Mouse (Mus musculus): ENCODE measurements around the gene Specc1. TPM values are rescaled to one million over a fixed set of nuclear protein-coding genes. Genes with fewer than 3 reads are reported as not detected.

The Specc1 gene
- polyA plus RNA-seq, 1 experiment from 2014 or later: 17.1 TPM

DNA sequence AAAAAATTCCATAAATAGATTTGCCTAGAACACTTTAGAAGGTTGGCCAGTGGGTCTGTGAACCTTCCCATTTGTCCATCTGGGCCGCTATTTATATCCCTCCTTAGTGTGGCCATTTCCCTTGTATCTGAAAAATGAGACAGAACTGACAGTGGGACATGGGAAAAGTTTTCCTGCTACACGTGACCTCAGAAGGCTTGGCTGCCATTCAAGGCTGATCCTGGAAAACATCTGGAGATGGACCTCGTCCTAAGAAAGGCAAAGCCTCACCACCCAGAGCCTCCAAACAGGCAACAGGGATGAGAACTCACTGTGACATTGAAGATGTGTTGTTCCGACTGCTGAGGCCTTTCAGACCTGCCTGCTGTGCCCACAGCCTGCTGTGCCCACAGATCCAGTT is 268.2 kb downstream of the Specc1 start:
- peaks cover 18% of the 10 kb centered on the region for H3K4me1 ChIP-seq (ENCODE audit: control insufficient read depth, insufficient read depth, low read length)
- no peak overlapping the region for H3K4me2 ChIP-seq
- no peak overlapping the region for H3K9ac ChIP-seq (ENCODE audit: low read depth, low read length)
- no peak for ATAC-seq (replicated peaks; ENCODE audit: insufficient number of reproducible peaks, low FRiP score, low TSS enrichment)
- no peaks in the 10 kb centered on the region for H3K9me3 ChIP-seq (replicated peaks; ENCODE audit: control insufficient read depth, low read length)
- 66% methylated on average over 4 of the region's 4 CpGs for WGBS (ENCODE audit: insufficient replicate concordance)
- no peak overlapping the region for H3K4me3 ChIP-seq (ENCODE audit: low read depth, low read length)
- no peaks in the 10 kb centered on the region for H3K27me3 ChIP-seq (ENCODE audit: control insufficient read depth, insufficient read depth, low read length)
- no peak overlapping the region for H3K27ac ChIP-seq (ENCODE audit: low read depth, low read length)
- H3K36me3 ChIP-seq (ENCODE audit: control insufficient read depth, insufficient read depth, low read length): no peaks in the 10 kb centered on the region

GRCm38 (mm10) chr11:62240631-62241261 is 284.2 kb downstream of the Specc1 start:
- H3K9ac ChIP-seq (ENCODE audit: low read depth, low read length): no peak overlapping the region
- no peak overlapping the region for H3K4me2 ChIP-seq
- peaks cover 2% of the 10 kb centered on the region; the same call in 1 of the 2 replicates for H3K27me3 ChIP-seq (ENCODE audit: control insufficient read depth, insufficient read depth, low read length)
- no peak for ATAC-seq (replicated peaks; ENCODE audit: insufficient number of reproducible peaks, low FRiP score, low TSS enrichment)
- H3K4me1 ChIP-seq (ENCODE audit: control insufficient read depth, insufficient read depth, low read length): no peaks in the 10 kb centered on the region
- no peak overlapping the region for H3K4me3 ChIP-seq (ENCODE audit: low read depth, low read length)
- 65% methylated on average over 12 of the region's 12 CpGs for WGBS (ENCODE audit: insufficient replicate concordance)
- no peaks in the 10 kb centered on the region for H3K9me3 ChIP-seq (replicated peaks; ENCODE audit: control insufficient read depth, low read length)
- H3K36me3 ChIP-seq (ENCODE audit: control insufficient read depth, insufficient read depth, low read length): no peaks in the 10 kb centered on the region
- H3K27ac ChIP-seq (ENCODE audit: low read depth, low read length): no peak overlapping the region

- Histone ChIP-seq H3K9ac (ENCODE audit: low read depth, low read length) (no peak overlapping the region), H3K4me3 (ENCODE audit: low read depth, low read length) (no peak overlapping the region), H3K36me3 (ENCODE audit: control insufficient read depth, insufficient read depth, low read length) (no peaks in the 10 kb centered on the region), H3K4me1 (ENCODE audit: control insufficient read depth, insufficient read depth, low read length) (peaks cover 4% of the 10 kb centered on the region; the same call in 1 of the 2 replicates), H3K9me3 (replicated peaks; ENCODE audit: control insufficient read depth, low read length) (no peaks in the 10 kb centered on the region), H3K27me3 (ENCODE audit: control insufficient read depth, insufficient read depth, low read length) (peaks cover 5% of the 10 kb centered on the region), H3K4me2 (no peak overlapping the region), H3K27ac (ENCODE audit: low read depth, low read length) (no peak overlapping the region)
- 82% methylated on average over 8 of the region's 8 CpGs for WGBS (ENCODE audit: insufficient replicate concordance)
- ATAC-seq (replicated peaks; ENCODE audit: insufficient number of reproducible peaks, low FRiP score, low TSS enrichment): no peak
Measured at GRCm38 (mm10) chr11:62243871-62244270, 287.3 kb downstream of the Specc1 start.

- H3K4me3 ChIP-seq (ENCODE audit: low read depth, low read length): no peak overlapping the region
- peaks cover 10% of the 10 kb centered on the region for H3K27me3 ChIP-seq (ENCODE audit: control insufficient read depth, insufficient read depth, low read length)
- WGBS (ENCODE audit: insufficient replicate concordance): 77% methylated on average over 4 of the region's 4 CpGs
- peaks cover 10% of the 10 kb centered on the region for H3K4me1 ChIP-seq (ENCODE audit: control insufficient read depth, insufficient read depth, low read length)
- no peak overlapping the region for H3K9ac ChIP-seq (ENCODE audit: low read depth, low read length)
- H3K4me2 ChIP-seq: no peak overlapping the region
- H3K27ac ChIP-seq (ENCODE audit: low read depth, low read length): no peak overlapping the region
- no peaks in the 10 kb centered on the region for H3K36me3 ChIP-seq (ENCODE audit: control insufficient read depth, insufficient read depth, low read length)
- ATAC-seq (replicated peaks; ENCODE audit: insufficient number of reproducible peaks, low FRiP score, low TSS enrichment): no peak
- no peaks in the 10 kb centered on the region for H3K9me3 ChIP-seq (replicated peaks; ENCODE audit: control insufficient read depth, low read length)
Measured at GRCm38 (mm10) chr11:62244471-62244870, 287.9 kb downstream of the Specc1 start.

DNA sequence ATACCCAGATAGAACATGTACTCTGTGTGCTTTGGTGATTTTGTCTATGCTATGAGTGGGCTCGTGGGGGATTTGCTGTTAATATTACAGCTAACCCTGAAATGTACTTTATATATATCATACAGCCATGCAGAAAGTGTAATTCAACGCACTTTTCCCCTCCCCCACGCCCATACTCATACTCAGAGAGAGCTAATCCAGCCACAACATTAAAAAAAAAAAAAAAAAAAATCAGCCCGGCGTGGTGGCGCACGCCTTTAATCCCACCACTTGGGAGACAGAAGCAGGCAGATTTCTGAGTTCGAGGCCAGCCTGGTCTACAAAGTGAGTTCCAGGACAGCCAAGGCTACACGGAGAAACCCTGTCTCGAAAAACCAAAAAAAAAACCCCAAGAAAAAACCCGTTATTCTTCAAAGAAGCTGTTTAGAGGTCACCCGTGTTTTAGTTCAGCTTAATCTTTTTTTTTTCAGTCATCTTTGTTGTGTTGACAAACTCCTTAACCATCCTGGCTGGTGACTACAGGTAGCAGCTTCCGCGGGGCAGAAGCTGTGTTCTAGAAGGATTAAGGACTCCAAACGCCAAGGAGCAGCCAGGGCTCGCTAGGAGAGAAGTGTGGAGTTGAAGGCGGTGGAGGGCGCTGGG is 291.3 kb downstream of the Specc1 start:
- Histone ChIP-seq H3K4me3 (ENCODE audit: low read depth, low read length) (peak overlapping the region; percentile 51), H3K27me3 (ENCODE audit: control insufficient read depth, insufficient read depth, low read length) (peaks cover 38% of the 10 kb centered on the region), H3K27ac (ENCODE audit: low read depth, low read length) (no peak overlapping the region), H3K4me2 (peak overlapping the region; percentile 100), H3K9me3 (replicated peaks; ENCODE audit: control insufficient read depth, low read length) (no peaks in the 10 kb centered on the region), H3K36me3 (ENCODE audit: control insufficient read depth, insufficient read depth, low read length) (no peaks in the 10 kb centered on the region), H3K9ac (ENCODE audit: low read depth, low read length) (no peak overlapping the region), H3K4me1 (ENCODE audit: control insufficient read depth, insufficient read depth, low read length) (peaks cover 12% of the 10 kb centered on the region)
- no peak for ATAC-seq (replicated peaks; ENCODE audit: insufficient number of reproducible peaks, low FRiP score, low TSS enrichment)
- WGBS (ENCODE audit: insufficient replicate concordance): 34% methylated on average over 18 of the region's 18 CpGs

DNA sequence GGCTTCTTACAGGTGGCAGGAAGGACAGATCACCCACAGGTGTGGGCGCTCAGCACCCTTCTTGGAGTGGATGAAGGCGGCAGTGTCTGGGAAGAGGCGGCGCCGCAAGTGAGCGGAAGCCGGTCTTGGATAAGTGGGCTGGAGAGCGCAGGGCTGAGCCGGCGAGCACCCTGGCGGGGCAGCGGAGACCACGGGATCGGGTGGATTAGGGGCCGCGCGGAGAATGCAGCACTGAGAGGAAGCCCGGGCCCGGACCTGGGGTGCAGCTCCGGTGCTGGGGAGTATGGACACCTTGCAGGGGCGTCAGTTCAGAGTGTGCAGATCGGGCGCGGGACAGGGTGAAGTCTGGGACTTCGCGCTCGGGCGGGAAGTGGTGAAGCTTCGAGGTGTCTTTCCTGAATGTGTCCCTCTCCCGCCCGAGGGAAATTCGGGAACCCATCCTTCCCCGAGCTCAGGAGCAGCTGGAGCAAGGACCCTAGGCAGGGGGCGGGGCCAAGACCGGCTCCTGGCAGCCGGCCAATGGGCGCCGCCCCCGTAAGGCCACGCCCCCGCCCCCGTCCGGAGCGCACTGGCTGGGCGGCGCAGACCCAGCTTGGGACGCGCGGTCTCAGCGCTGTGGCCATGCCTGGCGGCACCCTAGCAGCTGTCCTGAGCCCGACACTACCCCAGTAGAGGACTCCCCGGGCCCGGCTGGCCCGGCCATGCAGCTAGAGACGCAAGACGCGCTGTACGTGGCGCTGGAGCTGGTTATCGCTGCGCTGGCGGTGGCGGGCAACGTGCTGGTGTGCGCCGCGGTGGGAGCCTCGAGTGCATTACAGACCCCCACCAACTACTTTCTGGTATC is 292.1 kb downstream of the Specc1 start, which contains the start of gene Adora2b:
Gene Adora2b, plus strand, starts transcription at position 584 of the 844 bp plus-strand sequence.
- Histone ChIP-seq H3K9ac (ENCODE audit: low read depth, low read length) (peak within 1 kb of the TSS; percentile 50), H3K4me3 (ENCODE audit: low read depth, low read length) (peak within 1 kb of the TSS; percentile 51), H3K9me3 (replicated peaks; ENCODE audit: control insufficient read depth, low read length) (no peaks in the 10 kb centered on the region), H3K36me3 (ENCODE audit: control insufficient read depth, insufficient read depth, low read length) (no peaks in the 10 kb centered on the region), H3K27ac (ENCODE audit: low read depth, low read length) (no peak within 1 kb of the TSS), H3K4me1 (ENCODE audit: control insufficient read depth, insufficient read depth, low read length) (peaks cover 12% of the 10 kb centered on the region), H3K4me2 (peak within 1 kb of the TSS; percentile 100), H3K27me3 (ENCODE audit: control insufficient read depth, insufficient read depth, low read length) (peaks cover 38% of the 10 kb centered on the region)
- WGBS (ENCODE audit: insufficient replicate concordance): under 1% methylated on average over 69 of the region's 69 CpGs
- peak; percentile 81 for ATAC-seq (replicated peaks; ENCODE audit: insufficient number of reproducible peaks, low FRiP score, low TSS enrichment)

DNA sequence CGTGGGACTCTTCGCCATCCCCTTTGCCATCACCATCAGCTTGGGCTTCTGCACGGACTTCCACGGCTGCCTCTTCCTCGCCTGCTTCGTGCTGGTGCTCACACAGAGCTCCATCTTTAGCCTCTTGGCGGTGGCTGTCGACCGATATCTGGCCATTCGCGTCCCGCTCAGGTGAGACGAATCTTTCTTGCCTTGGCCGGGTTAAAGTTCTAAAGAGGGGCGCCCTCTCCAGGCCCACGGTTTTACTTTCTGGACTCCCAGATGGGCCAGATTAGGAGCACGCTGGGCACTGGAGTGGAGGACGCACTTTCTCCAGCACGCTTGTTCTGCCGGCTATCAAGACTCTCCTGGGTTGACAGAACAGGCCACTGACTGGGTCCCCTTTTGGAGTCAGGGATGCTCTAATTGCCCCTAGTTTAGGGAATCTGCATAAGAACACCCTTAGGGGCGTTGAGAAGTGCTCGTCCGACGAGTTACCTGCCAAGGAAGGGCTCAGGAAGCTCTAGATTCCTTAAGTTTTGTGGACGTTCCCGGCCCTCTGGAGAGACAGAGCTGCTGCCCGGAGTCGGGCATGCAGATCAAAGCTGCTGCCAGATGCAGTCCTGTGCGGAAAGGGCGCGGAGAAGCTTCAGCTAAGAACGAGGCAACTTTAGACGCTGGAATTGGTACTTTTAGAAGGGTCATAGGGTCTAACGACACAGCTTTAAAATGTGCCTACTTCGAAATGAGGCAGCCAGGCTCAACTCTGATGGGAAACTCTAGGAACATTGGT is 292.9 kb downstream of the Specc1 start:
- H3K9ac ChIP-seq (ENCODE audit: low read depth, low read length): peak overlapping the region; percentile 50; the same call in 1 of the 2 replicates
- H3K4me3 ChIP-seq (ENCODE audit: low read depth, low read length): peak overlapping the region; percentile 51
- H3K4me1 ChIP-seq (ENCODE audit: control insufficient read depth, insufficient read depth, low read length): peaks cover 12% of the 10 kb centered on the region
- peak overlapping the region; percentile 100 for H3K4me2 ChIP-seq
- 4% methylated on average over 35 of the region's 35 CpGs for WGBS (ENCODE audit: insufficient replicate concordance)
- H3K9me3 ChIP-seq (replicated peaks; ENCODE audit: control insufficient read depth, low read length): no peaks in the 10 kb centered on the region
- no peaks in the 10 kb centered on the region for H3K36me3 ChIP-seq (ENCODE audit: control insufficient read depth, insufficient read depth, low read length)
- no peak overlapping the region for H3K27ac ChIP-seq (ENCODE audit: low read depth, low read length)
- ATAC-seq (replicated peaks; ENCODE audit: insufficient number of reproducible peaks, low FRiP score, low TSS enrichment): no peak
- peaks cover 40% of the 10 kb centered on the region for H3K27me3 ChIP-seq (ENCODE audit: control insufficient read depth, insufficient read depth, low read length)

GRCm38 (mm10) chr11:62251047-62251446 is 294.5 kb downstream of the Specc1 start:
- no peak overlapping the region for H3K4me3 ChIP-seq (ENCODE audit: low read depth, low read length)
- H3K9ac ChIP-seq (ENCODE audit: low read depth, low read length): no peak overlapping the region
- peaks cover 12% of the 10 kb centered on the region for H3K4me1 ChIP-seq (ENCODE audit: control insufficient read depth, insufficient read depth, low read length)
- H3K27ac ChIP-seq (ENCODE audit: low read depth, low read length): no peak overlapping the region
- WGBS (ENCODE audit: insufficient replicate concordance): 60% methylated on average over 11 of the region's 11 CpGs
- no peak for ATAC-seq (replicated peaks; ENCODE audit: insufficient number of reproducible peaks, low FRiP score, low TSS enrichment)
- H3K36me3 ChIP-seq (ENCODE audit: control insufficient read depth, insufficient read depth, low read length): no peaks in the 10 kb centered on the region
- H3K4me2 ChIP-seq: no peak overlapping the region
- H3K9me3 ChIP-seq (replicated peaks; ENCODE audit: control insufficient read depth, low read length): no peaks in the 10 kb centered on the region
- H3K27me3 ChIP-seq (ENCODE audit: control insufficient read depth, insufficient read depth, low read length): peaks cover 40% of the 10 kb centered on the region

Measured in heart, embryonic 11.5 days (tissue).